Mouse (Mus musculus) liver, embryonic 11.5 days (tissue): Measurements from ENCODE around the gene Msantd3. TPM values are rescaled to one million over a fixed set of nuclear protein-coding genes. Genes with fewer than 3 reads are reported as not detected.

Experiments
- ATAC-seq: fragments of 200-750 bp; cut with Nextera tagmentation; replicated peaks from 2 replicates; pipeline ENCODE4 v1.8.0; 2017; ENCODE audit warnings: moderate number of reproducible peaks, mild to moderate bottlenecking, moderate TSS enrichment, moderate library complexity; ENCODE audit not compliant: low FRiP score
- DNase-seq: peaks from one replicate; pipeline ENCODE4 v3.0.0-alpha.2; 2017; ENCODE audit warnings: low spot score
- H3K27ac ChIP-seq: fragments of 300-500 bp; sonication (generic); 2 replicates; pipeline ENCODE4 v1.5.1; 2014; ENCODE audit warnings: mild to moderate bottlenecking, low read depth, low read length, control low read depth
- H3K27me3 ChIP-seq: fragments of 300-500 bp; sonication (generic); replicated peaks from 2 replicates; pipeline ENCODE4 v1.6.1; 2014; ENCODE audit warnings: low read length, mixed read lengths; ENCODE audit not compliant: control insufficient read depth, insufficient read depth
- H3K36me3 ChIP-seq: fragments of 300-500 bp; sonication (generic); 2 replicates; pipeline ENCODE4 v1.6.1; 2014; ENCODE audit warnings: mild to moderate bottlenecking, low read length, moderate library complexity, mixed read lengths; ENCODE audit not compliant: control insufficient read depth, insufficient read depth
- H3K4me1 ChIP-seq: fragments of 300-500 bp; sonication (generic); replicated peaks from 2 replicates; pipeline ENCODE4 v1.6.1; 2014; ENCODE audit warnings: low read length, mixed read lengths; ENCODE audit not compliant: control insufficient read depth, insufficient read depth
- H3K4me2 ChIP-seq: fragments of 300-500 bp; sonication (generic); 2 replicates; pipeline ENCODE4 v1.6.1; 2014; ENCODE audit warnings: mild to moderate bottlenecking, control low read depth, moderate library complexity
- H3K4me3 ChIP-seq: fragments of 300-500 bp; sonication (generic); 2 replicates; pipeline ENCODE4 v1.5.1; 2014; ENCODE audit warnings: low read depth, low read length, control low read depth
- H3K9ac ChIP-seq: fragments of 300-500 bp; sonication (generic); 2 replicates; pipeline ENCODE4 v1.6.1; 2014; ENCODE audit warnings: low read depth, low read length, control low read depth
- H3K9me3 ChIP-seq: fragments of 300-500 bp; sonication (generic); 2 replicates; pipeline ENCODE4 v1.6.1; 2016; ENCODE audit warnings: low read length, inconsistent platforms, mixed read lengths; ENCODE audit not compliant: control insufficient read depth
- WGBS: fragments of 180-500 bp; shearing (Covaris S2); extraction: QIAGEN DNeasy Blood & Tissue Kit; methylation state at CpG from one replicate; pipeline ENCODE4 v1.1.7; 2014; 5-methylcytosine and 5-hydroxymethylcytosine counted together
- polyA plus RNA-seq: library from polyadenylated mRNA; unstranded; fragments of >200 nt; fragmentation: Nextera tagmentation; extraction: Ambion mirVana; gene quantifications from 2 replicates; pipeline ENCODE4 v1.2.1, GENCODE M21; 2014

Msantd3 gene
- polyA plus RNA-seq, 1 experiment from 2014 or later: 16.6 TPM

DNA sequence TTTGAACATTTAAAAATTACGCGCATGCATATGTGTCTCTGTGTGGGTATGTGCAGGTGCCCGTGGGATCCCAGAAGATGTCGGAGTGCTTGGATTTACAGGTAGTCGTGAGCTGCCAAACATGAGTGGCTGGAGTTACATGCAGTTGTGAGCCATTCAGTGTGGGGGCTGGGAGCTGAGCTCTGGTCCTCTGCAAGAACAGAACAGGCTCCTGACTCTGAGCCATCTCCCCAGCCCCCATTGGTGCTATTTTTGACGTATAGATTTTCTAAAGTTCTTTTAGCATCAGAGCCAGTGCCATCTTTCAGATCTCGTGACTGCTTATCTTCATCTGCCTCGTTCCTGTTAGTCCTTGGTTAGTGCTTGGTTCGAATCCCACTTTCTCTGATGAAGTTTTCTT is 69.8 kb downstream of the Msantd3 start:
- no peak for DNase-seq
- Histone ChIP-seq H3K27ac (no peak overlapping the region), H3K4me3 (no peak overlapping the region), H3K9ac (no peak overlapping the region), H3K36me3 (no peaks in the 10 kb centered on the region), H3K9me3 (no peaks in the 10 kb centered on the region), H3K27me3 (no peaks in the 10 kb centered on the region), H3K4me2 (no peak overlapping the region), H3K4me1 (no peaks in the 10 kb centered on the region)
- ATAC-seq: no peak
- WGBS: 90% methylated on average over 9 of the region's 9 CpGs

DNA sequence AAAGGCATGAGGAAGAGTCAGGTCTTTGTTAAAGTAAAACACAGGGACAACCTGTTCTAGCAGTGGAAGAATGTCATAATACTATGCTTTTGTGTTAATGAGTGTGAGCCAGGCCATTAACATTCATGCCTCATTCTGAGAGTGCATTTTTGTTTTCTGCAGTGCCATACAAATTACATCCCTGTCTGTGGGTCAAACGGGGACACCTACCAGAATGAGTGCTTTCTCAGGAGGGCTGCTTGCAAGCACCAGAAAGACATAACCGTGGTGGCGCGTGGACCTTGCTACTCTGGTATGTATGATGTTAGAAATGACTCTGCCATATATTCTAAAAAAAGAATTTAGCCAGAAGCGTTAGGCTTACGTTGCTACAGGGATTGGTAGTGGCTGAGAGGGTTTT is 70.5 kb downstream of the Msantd3 start:
- H3K36me3 ChIP-seq: no peaks in the 10 kb centered on the region
- 90% methylated on average over 6 of the region's 6 CpGs for WGBS

More for the DNA sequence above, 70.5 kb downstream of the Msantd3 start:
- Histone ChIP-seq H3K9ac (no peak overlapping the region), H3K4me3 (no peak overlapping the region), H3K4me1 (no peaks in the 10 kb centered on the region), H3K9me3 (no peaks in the 10 kb centered on the region), H3K27me3 (no peaks in the 10 kb centered on the region), H3K27ac (no peak overlapping the region), H3K4me2 (no peak overlapping the region)
- ATAC-seq: no peak
- no peak for DNase-seq

Other genes starting within 250 kb of the Msantd3 start
- gene Tex10, start 66.5 kb upstream of the Msantd3 start, polyA plus RNA-seq: 69.3 and 73.3 TPM in 2 replicates
- gene Tmeff1, start 45.2 kb downstream of the Msantd3 start, polyA plus RNA-seq: 25.0 and 25.8 TPM in 2 replicates
- gene Cavin4, start 123.6 kb downstream of the Msantd3 start, polyA plus RNA-seq: 0.15 and 0.19 TPM in 2 replicates